Mouse (Mus musculus): ENCODE data around the gene C1rb.
A peak's percentile ranks its signal among the peaks of the same experiment; 100 is the strongest.
"Not testable (repeated sequence)": the region's sequence is repeated elsewhere in the genome, so short reads cannot be mapped to it uniquely, and the experiment has no call there.

The C1rb gene

GRCm38 (mm10) chr6:124570026-124570425 lies at the start of gene C1rb:
TSS of gene C1rb (plus strand) at chr6:124570294.
- DNase-seq (ENCODE audit: low spot score) = peak; percentile 33

- not testable (repeated sequence) for DNase-seq (ENCODE audit: low spot score)
Observed at GRCm38 (mm10) chr6:124522082-124522481, 48.0 kb upstream of the C1rb start.

- DNase-seq (ENCODE audit: low spot score) = no peak
Observed at GRCm38 (mm10) chr6:124527881-124528280, 42.2 kb upstream of the C1rb start.

- no peak for DNase-seq (ENCODE audit: low spot score)
Observed at GRCm38 (mm10) chr6:124531077-124531476, 39.0 kb upstream of the C1rb start.

GRCm38 (mm10) chr6:124536125-124536829 lies 33.8 kb upstream of the C1rb start:
- not testable (repeated sequence) for DNase-seq (ENCODE audit: low spot score)

GRCm38 (mm10) chr6:124541176-124541575 lies 28.9 kb upstream of the C1rb start:
- not testable (repeated sequence) for DNase-seq (ENCODE audit: low spot score)

GRCm38 (mm10) chr6:124542284-124542683 lies 27.8 kb upstream of the C1rb start, which contains the start of gene C1s1:
TSS of gene C1s1 (minus strand) at chr6:124542359.
- not testable (repeated sequence) for DNase-seq (ENCODE audit: low spot score)

- DNase-seq (ENCODE audit: low spot score) = peak; percentile 19
Observed at GRCm38 (mm10) chr6:124544466-124544865, 25.6 kb upstream of the C1rb start.

GRCm38 (mm10) chr6:124545425-124545824 lies 24.7 kb upstream of the C1rb start:
- no peak for DNase-seq (ENCODE audit: low spot score)

- DNase-seq (ENCODE audit: low spot score) = not testable (repeated sequence)
Observed at GRCm38 (mm10) chr6:124547979-124548378, 22.1 kb upstream of the C1rb start.

- no peak for DNase-seq (ENCODE audit: low spot score)
Observed at GRCm38 (mm10) chr6:124549023-124549550, 21.0 kb upstream of the C1rb start.

GRCm38 (mm10) chr6:124552766-124553165 lies 17.3 kb upstream of the C1rb start:
- peak; percentile 15 for DNase-seq (ENCODE audit: low spot score)

GRCm38 (mm10) chr6:124555956-124556355 lies 14.1 kb upstream of the C1rb start:
- DNase-seq (ENCODE audit: low spot score) = not testable (repeated sequence)

- not testable (repeated sequence) for DNase-seq (ENCODE audit: low spot score)
Observed at GRCm38 (mm10) chr6:124561156-124561555, 8.9 kb upstream of the C1rb start.

- not testable (repeated sequence) for DNase-seq (ENCODE audit: low spot score)
Observed at GRCm38 (mm10) chr6:124561611-124562010, 8.5 kb upstream of the C1rb start.

GRCm38 (mm10) chr6:124575155-124575678 lies 5.1 kb downstream of the C1rb start:
- DNase-seq (ENCODE audit: low spot score) = not testable (repeated sequence)

- DNase-seq (ENCODE audit: low spot score) = not testable (repeated sequence)
Observed at GRCm38 (mm10) chr6:124580155-124580554, 10.1 kb downstream of the C1rb start.

GRCm38 (mm10) chr6:124582231-124582630 lies 12.1 kb downstream of the C1rb start:
- no peak for DNase-seq (ENCODE audit: low spot score)

GRCm38 (mm10) chr6:124584935-124585334 lies 14.8 kb downstream of the C1rb start:
- no peak for DNase-seq (ENCODE audit: low spot score)

GRCm38 (mm10) chr6:124585761-124586160 lies 15.7 kb downstream of the C1rb start:
- DNase-seq (ENCODE audit: low spot score) = peak; percentile 22

- DNase-seq (ENCODE audit: low spot score) = no peak
Observed at GRCm38 (mm10) chr6:124586266-124586665, 16.2 kb downstream of the C1rb start.

GRCm38 (mm10) chr6:124588771-124589170 lies 18.7 kb downstream of the C1rb start:
- no peak for DNase-seq (ENCODE audit: low spot score)

- no peak for DNase-seq (ENCODE audit: low spot score)
Observed at GRCm38 (mm10) chr6:124592186-124592700, 22.1 kb downstream of the C1rb start.
